Mouse (Mus musculus) thymus, adult 2 months (tissue): ENCODE data around the gene Rab37. TPM values are rescaled to one million over a fixed set of nuclear protein-coding genes. Genes with fewer than 3 reads are reported as not detected.

Experiments
- DNase-seq: peaks from one replicate; pipeline ENCODE4 v3.0.0; 2021
- H3K27ac ChIP-seq: fragments of 200-500 bp; 2 replicates; pipeline ENCODE4 v1.5.1; 2012; ENCODE audit warnings: low read length, control low read depth; ENCODE audit not compliant: control insufficient read depth, insufficient read depth
- H3K27me3 ChIP-seq: fragments of 200-500 bp; 2 replicates; pipeline ENCODE4 v1.6.1; 2012; ENCODE audit warnings: mild to moderate bottlenecking, low read length, moderate library complexity, mixed read lengths; ENCODE audit not compliant: control insufficient read depth, insufficient read depth
- H3K36me3 ChIP-seq: fragments of 200-500 bp; 2 replicates; pipeline ENCODE4 v1.6.1; 2012; ENCODE audit warnings: mild to moderate bottlenecking, low read length, moderate library complexity; ENCODE audit not compliant: control insufficient read depth, insufficient read depth
- H3K4me1 ChIP-seq: fragments of 200-500 bp; replicated peaks from 2 replicates; pipeline ENCODE4 v1.6.1; 2012; ENCODE audit warnings: low read length; ENCODE audit not compliant: control insufficient read depth, insufficient read depth
- H3K4me3 ChIP-seq: fragments of 200-500 bp; 2 replicates; pipeline ENCODE4 v1.5.1; 2012; ENCODE audit warnings: mild to moderate bottlenecking, low read length, control low read depth, moderate library complexity; ENCODE audit not compliant: control insufficient read depth, insufficient read depth
- CTCF ChIP-seq: fragments of 200-500 bp; IDR thresholded peaks from 2 replicates; pipeline ENCODE4 v1.5.1; 2012; ENCODE audit warnings: mild to moderate bottlenecking, control low read depth, low read length, moderate library complexity, borderline replicate concordance; ENCODE audit not compliant: control insufficient read depth, poor library complexity, insufficient read depth; ENCODE audit errors: extremely low read depth
- POLR2A ChIP-seq: fragments of 200-500 bp; IDR thresholded peaks from 2 replicates; pipeline ENCODE4 v1.6.1; 2012; ENCODE audit warnings: mild to moderate bottlenecking, low read length, control low read depth, moderate library complexity; ENCODE audit not compliant: control insufficient read depth, poor library complexity, insufficient read depth; ENCODE audit errors: extremely low read depth
- WGBS: fragments of 180-500 bp; shearing (Covaris S2); methylation state at CpG from one replicate; pipeline ENCODE4 v1.1.7; 2018; 5-methylcytosine and 5-hydroxymethylcytosine counted together
- polyA plus RNA-seq: library from polyadenylated mRNA; depleted of rRNA; stranded (reverse); fragments of >200 nt; gene quantifications from 2 replicates; pipeline ENCODE4 v1.2.3, GENCODE M21; 2012

Gene Rab37
- polyA plus RNA-seq, 1 experiment: 18.3 TPM

- no peak overlapping the region for H3K27ac ChIP-seq
- no peaks in the 10 kb centered on the region for H3K27me3 ChIP-seq
- no peak for TF ChIP-seq POLR2A
- no peak for TF ChIP-seq CTCF
- DNase-seq: no peak
- 11% methylated on average over 2 of the region's 2 CpGs for WGBS
- H3K4me1 ChIP-seq: peaks cover 5% of the 10 kb centered on the region; the same call in 1 of the 2 replicates
- no peaks in the 10 kb centered on the region for H3K36me3 ChIP-seq
- no peak overlapping the region for H3K4me3 ChIP-seq
Observed at GRCm38 (mm10) chr11:115141970-115142369, 50.7 kb downstream of the Rab37 start.

- Histone ChIP-seq H3K27me3 (no peaks in the 10 kb centered on the region), H3K4me3 (no peak overlapping the region), H3K36me3 (no peaks in the 10 kb centered on the region), H3K4me1 (peaks cover 19% of the 10 kb centered on the region), H3K27ac (no peak overlapping the region)
- no peak for DNase-seq
- TF ChIP-seq CTCF (no peak), POLR2A (no peak)
- WGBS: 96% methylated on average over 4 of the region's 4 CpGs
Observed at GRCm38 (mm10) chr11:115147813-115148212, 56.6 kb downstream of the Rab37 start.

- Histone ChIP-seq H3K4me1 (peaks cover 47% of the 10 kb centered on the region), H3K27ac (no peak overlapping the region), H3K27me3 (no peaks in the 10 kb centered on the region), H3K36me3 (no peaks in the 10 kb centered on the region), H3K4me3 (no peak overlapping the region)
- DNase-seq: no peak
- 6% methylated on average over 6 of the region's 6 CpGs for WGBS
- TF ChIP-seq POLR2A (no peak), CTCF (no peak)
Observed at GRCm38 (mm10) chr11:115150741-115151254, 59.6 kb downstream of the Rab37 start.

GRCm38 (mm10) chr11:115151755-115152429 is 60.7 kb downstream of the Rab37 start:
- Histone ChIP-seq H3K27ac (no peak overlapping the region), H3K27me3 (no peaks in the 10 kb centered on the region), H3K4me3 (no peak overlapping the region), H3K4me1 (peaks cover 56% of the 10 kb centered on the region), H3K36me3 (no peaks in the 10 kb centered on the region)
- TF ChIP-seq CTCF: no peak
- no peak for TF ChIP-seq POLR2A
- WGBS: 68% methylated on average over 15 of the region's 15 CpGs
- peak; percentile 37 for DNase-seq

- no peak for DNase-seq
- Histone ChIP-seq H3K27me3 (no peaks in the 10 kb centered on the region), H3K27ac (no peak overlapping the region), H3K4me3 (no peak overlapping the region), H3K36me3 (no peaks in the 10 kb centered on the region), H3K4me1 (peaks cover 66% of the 10 kb centered on the region)
- 74% methylated on average over 9 of the region's 9 CpGs for WGBS
- no peak for TF ChIP-seq POLR2A
- no peak for TF ChIP-seq CTCF
Observed at GRCm38 (mm10) chr11:115153088-115153487, 61.9 kb downstream of the Rab37 start.

- WGBS: under 1% methylated on average over 35 of the region's 35 CpGs
- TF ChIP-seq CTCF (peak; percentile 75; the same call in 1 of the 2 replicates), POLR2A (peak; percentile 45; the same call in 1 of the 2 replicates)
- no peaks in the 10 kb centered on the region for H3K27me3 ChIP-seq
- peaks cover 70% of the 10 kb centered on the region for H3K4me1 ChIP-seq
- peak; percentile 89 for DNase-seq
- peak overlapping the region; percentile 38; the same call in 1 of the 2 replicates for H3K27ac ChIP-seq
- H3K36me3 ChIP-seq: no peaks in the 10 kb centered on the region
- H3K4me3 ChIP-seq: peak overlapping the region; percentile 62
Observed at GRCm38 (mm10) chr11:115153699-115154292, 62.6 kb downstream of the Rab37 start.
